Mouse (Mus musculus): ENCODE results near the gene Tmem44.

Gene Tmem44

GRCm38 (mm10) chr16:30549966-30550747, 485 bp downstream of the Tmem44 start:
- peak; percentile 88 for DNase-seq

DNA sequence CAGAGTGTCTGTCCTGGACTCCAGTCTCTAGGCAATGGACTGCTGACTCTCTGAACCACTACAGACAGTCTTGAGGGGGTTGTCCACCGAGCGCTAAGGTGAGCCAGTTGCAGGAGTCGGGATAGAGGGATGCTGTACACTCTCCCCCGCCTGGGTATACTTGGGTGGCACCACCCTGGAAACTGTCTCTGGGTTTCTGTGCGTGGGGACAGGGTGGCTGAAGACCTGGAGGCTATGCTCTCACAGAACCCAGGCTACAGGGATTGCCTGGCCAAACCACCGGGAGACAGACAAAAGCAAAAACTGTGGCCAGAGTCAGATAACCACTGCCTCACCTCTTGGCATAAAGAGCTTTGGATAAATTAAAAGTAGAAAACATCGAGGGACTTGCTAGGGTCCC, 1.1 kb downstream of the Tmem44 start:
- no peak for DNase-seq

DNA sequence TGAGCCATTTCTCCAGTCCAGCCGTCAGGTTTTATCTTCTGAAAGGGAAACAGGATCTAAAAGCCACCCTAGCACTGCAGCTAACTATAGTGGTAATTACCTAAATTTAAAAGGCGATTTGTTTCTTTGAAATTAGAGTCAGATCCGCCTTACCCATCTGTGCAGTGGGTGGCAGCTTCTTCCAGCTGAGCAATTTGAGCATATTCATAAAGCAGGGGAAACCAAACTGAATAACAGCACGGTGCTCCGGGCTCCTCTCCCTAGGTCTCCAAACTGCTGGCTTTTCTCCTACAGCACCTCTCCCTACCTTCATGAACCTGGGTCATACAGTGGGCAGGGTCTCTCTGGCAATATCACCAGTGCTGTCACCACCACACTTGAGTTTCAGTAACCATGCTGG, 2.4 kb downstream of the Tmem44 start:
- DNase-seq: no peak

GRCm38 (mm10) chr16:30544693-30545092, 5.9 kb downstream of the Tmem44 start:
- DNase-seq: no peak

DNA sequence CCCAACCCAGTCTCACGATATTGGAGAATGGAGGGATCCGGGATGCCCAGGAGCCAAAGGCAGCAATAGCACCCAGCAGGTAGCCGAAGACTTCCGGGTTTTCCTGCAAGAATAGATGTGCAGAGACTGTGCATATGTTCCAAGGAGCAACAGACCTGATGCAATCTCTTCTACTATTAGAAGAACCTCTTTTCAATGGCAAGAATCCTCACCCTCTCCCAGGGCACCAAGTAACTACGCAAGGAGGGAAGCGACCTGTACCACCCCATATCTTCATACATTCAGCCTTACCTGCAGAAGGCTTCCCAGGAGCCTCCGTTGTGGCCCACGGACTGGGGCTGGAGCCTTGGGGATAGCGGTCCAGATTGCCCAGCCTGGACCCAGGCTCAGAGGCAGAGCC, 7.3 kb downstream of the Tmem44 start:
- no peak for DNase-seq

DNA sequence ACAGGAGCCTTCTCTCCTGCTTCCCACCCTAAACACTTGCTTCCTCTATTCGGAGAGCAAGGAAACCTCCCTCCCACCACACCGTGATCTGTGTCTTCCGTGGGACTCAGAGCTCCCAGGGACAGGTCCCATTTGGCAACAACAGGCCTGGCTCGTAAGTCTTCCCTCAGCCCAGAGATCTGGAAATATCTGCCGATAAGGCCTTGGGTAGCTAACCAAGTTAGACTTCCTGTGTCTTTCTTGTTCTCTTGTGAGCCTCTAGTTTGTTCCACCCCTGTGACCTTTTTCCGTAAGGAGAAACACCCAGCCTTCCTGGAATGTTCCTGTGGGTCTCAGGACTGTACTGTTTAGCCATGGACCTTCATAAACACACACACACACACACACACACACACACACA, 7.8 kb downstream of the Tmem44 start:
- no peak for DNase-seq

DNA sequence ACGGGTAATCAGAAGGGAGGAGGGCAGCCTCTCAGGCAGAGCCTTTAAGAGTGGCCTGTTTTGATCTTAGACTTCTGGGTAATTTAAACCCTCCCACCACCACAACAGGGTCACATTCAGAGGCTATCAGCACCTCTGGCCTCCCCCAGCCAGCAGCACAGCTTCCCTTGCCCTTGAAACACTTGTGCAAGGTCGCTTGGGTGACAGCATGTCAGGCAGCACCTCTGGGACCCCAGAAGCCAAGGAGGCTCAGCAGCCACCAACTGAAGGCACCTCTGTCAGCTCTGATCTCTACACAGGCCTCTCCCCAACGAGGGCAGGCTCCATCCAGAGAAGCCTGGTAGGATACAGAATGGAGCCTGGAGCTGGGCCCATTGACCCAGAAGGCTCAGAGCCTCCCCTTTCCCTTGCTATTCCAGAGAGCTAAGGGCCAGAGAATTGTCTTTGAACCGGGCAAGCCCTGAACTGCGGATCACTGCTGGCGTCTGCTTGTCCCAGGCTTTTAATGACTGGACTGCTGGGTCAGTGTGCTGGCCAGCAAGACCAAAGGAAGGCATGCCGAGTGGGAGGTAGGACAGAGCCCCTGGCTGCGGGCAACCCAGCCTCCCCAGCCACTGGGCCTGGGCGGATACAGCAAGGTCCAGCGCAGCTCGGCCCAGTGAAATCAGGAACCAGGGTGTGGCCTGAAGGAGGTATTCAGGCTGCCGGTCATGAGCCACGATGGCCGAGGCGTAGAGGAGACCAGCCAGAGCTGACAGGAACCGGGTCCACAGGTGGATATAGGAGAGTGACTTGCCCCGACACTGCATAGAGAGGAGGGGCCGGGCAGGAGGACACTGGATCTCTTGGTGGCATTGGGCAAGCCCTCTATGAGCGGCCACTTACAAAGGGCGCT, 10.3 kb downstream of the Tmem44 start:
- no peak for DNase-seq

GRCm38 (mm10) chr16:30539433-30539832, 11.2 kb downstream of the Tmem44 start:
- DNase-seq: peak; percentile 71

DNA sequence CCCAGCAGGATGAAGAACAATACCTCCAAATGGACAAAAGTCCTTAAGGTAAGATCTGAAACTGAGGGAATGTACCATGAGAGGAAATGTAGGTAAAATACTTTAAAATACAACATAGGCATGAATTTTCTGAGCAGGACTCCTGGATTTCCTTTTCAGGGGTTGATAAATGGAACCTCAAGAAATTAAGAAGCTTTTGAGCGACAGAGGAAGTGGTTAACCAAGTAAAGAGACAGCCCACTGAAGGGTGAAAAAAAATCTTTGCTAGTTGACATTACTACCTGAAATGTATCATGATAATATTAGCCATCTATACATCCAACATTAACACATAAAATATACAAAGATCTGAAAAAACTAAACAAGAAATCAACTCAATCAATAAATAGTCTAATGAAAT, 15.6 kb downstream of the Tmem44 start:
- DNase-seq: no peak

GRCm38 (mm10) chr16:30533592-30533991, 17.1 kb downstream of the Tmem44 start:
- no peak for DNase-seq

DNA sequence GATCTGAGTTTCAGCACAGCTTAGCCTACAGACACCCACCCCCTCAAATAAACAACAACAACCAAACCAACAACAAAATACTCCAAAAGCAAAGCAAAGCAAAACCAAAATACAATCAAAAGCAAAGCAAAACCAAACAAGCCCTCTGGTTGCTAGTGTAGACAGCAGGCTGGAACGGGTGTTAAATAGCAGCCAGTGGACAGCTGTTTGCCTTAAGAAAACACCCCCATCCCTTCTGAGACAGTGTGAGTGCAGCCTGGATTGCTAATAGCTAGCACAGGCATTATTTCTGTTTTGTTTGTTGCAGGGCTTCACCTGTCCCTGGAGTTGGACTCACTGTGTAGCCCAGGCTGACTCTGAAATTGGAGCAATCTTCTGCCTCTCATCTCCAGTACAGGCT, 17.7 kb downstream of the Tmem44 start:
- no peak for DNase-seq

DNA sequence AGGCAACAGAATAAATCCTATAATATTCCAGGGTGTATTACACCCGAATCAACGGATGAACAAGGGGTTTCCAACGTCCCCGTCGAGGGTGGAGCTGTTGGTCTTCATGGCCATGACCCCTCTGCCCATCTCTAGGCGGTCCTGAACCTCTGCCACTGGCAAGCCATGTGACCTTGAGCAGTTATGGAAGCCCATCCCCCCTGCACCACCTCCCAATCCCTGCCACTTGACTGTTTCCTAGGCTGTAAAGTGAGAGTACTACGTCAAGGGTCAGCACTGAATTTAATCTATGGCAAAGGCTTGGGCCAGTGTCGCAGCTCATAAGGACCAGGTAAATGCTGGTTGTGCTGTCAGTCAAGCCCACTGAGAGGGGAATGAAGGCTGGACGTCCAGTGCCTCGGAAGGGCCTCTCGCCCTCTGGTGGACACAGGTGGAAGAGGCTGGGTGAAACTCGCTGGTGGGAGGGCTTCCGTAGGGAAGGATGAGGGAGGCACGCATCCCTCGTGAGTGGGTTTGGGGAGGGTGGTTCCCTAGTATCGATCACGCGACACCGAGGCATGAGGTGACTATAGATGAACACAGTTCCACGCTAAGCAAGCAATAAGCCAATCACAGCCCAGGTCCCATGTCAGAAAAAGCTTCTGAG, 18.8 kb downstream of the Tmem44 start:
- peak; percentile 72 for DNase-seq

- peak; percentile 43 for DNase-seq
These were observed 19.8 kb downstream of the Tmem44 start for GRCm38 (mm10) chr16:30530815-30531214.

DNA sequence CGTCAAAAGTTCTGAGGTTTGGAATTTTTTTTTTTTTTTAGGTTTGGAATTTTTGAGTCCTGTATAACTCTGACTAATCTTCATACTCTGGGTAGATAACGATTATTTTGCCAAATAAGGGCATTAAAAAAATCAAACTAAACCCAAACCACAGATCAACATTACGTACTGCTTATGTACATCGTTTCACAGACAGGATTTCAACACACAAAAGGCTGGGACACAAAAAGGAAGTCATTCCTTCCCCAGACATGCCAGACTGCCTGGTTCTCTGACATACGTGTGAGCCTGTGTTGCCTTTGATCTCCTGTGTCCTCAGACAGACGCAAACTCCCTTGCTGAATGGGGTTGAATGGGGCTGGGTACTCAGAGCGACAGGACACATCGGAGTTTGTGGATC, 22.3 kb downstream of the Tmem44 start:
- no peak for DNase-seq

DNA sequence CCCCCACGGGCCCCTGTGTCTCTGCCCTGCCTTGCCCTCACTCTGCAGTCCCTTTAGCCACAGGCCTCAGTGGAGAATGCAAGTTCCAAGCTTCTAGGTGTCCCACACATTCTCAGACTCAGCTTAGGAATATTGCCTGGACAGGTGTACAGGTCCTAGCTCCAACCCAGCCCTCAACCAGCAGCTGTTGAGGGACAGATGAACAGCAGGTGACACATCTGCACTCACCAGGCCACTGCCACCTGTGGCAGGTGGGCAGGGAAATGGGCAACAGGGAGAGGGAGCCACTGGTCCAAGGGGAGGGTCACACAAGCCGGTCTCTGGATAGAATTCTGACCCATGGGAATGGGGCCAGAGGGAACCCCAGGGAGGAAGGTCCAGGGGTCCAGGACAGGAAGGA, 22.8 kb downstream of the Tmem44 start:
- no peak for DNase-seq

DNA sequence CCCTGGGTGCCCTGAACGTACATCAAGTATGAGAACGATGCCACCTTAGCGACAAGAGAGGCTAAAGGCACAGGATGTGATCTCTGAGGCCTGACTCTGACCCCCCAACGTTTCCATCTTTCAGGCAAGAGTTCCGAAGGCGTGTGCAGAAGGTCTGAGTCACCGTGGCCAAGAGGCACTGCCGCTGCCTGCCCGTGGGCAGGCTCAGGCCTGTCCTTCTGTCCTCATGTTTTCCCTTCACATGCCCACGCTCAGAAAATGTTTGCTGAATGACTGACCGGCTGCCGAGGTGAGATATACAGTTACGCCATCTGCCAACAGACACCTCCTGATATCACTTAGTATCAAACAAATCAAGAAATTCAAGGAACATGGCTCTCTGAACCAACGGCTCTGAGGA, 24.9 kb downstream of the Tmem44 start:
- DNase-seq: no peak

DNA sequence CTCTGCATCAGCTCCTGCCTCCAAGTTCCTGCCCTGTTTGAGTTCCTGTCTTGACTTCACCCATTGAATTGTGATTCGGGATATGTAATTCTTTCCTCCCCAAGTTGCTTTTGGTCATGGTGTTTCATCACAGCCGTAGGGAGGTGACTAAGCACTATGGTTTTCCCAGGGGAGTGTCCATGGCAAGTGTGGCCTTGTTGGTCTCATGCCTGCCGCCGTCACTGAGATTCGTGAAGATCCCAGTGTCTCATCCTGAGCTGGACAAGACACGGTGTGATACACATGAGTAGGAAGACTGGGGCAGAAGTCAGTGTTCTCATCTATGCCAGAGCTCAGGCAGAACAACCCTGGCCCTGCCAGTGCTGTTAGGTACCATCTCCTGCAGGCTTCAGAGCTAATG, 26.2 kb downstream of the Tmem44 start:
- DNase-seq: no peak

- no peak for DNase-seq
These were observed 28.2 kb downstream of the Tmem44 start for GRCm38 (mm10) chr16:30522253-30522940.

- no peak for DNase-seq
These were observed 29.5 kb downstream of the Tmem44 start for GRCm38 (mm10) chr16:30521147-30521546.

GRCm38 (mm10) chr16:30520361-30520823, 30.2 kb downstream of the Tmem44 start:
- peak; percentile 83 for DNase-seq

DNA sequence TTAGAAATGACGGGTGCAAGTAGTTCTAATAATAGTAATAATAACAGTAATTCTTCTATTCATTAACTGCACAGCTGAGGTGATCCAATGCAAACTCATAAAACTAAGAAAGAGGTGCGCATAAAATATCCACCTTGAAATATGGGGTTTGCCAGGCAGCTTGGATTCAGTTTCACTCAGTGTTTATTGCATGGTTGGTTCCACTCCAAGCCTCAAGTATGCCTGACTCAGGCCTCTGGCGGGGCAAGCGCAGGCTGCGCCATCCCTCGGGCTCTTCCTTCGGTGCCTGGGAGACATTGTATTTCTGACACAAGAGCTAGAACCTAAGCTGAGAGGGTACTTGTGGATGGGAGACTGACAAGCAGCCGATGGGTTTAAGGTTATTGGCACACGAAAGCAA, 32.0 kb downstream of the Tmem44 start:
- DNase-seq: no peak

DNA sequence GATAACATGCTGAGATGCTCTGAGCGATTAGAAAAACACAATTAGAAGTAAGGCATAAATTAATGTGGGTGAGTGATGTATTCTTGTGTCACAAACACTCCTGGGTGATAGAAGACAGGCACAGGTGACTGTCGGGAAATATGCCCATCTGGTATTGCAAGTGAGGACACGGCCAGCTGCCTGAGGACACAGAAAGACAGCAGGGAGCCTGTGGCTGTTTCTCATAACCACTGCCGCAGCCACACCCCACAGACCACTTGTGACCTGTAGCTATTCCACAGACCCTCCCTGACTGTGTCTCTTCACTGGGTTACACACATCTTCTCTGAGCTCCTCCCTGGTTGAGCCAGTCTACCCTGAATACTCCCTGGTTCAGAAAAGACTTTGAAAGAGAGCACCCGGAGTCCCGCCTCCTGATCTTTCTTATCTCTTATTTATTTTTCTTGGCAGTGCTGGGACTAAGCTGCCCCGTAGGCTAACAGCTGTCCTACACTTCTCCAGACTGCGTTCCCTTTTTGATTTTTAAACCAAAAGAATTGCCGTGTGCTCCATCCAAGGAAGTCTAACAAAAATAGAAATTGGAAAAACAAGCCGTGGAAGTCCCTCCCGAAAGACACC, 32.9 kb downstream of the Tmem44 start:
- no peak for DNase-seq
